Mouse (Mus musculus) mature B cell (primary cell): Measurements from ENCODE around the gene Gstm6.
"Not testable (repeated sequence)": the region's sequence is repeated elsewhere in the genome, so short reads cannot be mapped to it uniquely, and the experiment has no call there.

Experiments
- in situ Hi-C: fragments of 300-500 bp; cut with MboI; formaldehyde crosslinking; loops from 2 replicates; pipeline ENCODE4 v1.14.3; 2019

Gene Gstm6

DNA sequence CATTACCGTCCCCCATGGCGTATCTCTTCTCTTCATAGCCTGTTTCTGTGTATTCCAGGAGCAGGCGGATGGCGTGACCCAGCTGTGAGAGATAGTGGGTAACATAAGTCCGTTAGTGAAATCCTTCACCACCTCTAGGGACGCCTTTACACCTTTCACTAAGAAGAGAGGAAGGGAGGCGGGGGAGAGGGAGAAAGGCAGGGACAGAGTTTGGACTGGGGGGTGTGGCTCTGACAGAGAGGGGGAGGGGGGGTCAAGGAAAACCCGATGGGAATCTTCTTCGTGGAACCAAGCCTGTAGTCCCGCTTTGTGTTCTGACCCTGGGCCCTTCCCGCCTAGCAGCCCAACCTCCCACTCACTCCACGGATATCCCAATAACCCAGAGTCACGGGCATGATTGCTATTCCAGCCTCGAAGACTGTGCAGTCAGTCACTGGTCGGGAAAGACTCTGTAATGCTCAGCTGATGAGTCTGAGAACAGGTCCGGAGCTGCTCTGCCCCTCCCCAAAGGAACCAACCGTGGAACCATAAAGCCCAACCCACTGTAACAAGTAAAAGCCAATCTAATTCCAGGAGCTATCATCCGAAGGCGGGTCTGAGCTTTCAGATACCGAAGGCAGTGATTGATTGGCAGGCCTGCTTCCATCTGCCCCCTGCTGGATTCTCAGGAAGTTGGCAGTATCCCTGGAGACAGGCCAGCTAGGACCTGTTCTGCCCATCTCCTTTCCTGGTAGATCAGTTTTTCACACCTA, at the start of gene Gstm6:
Gene Gstm6 (minus strand): TSS at position 511 of the 752 bp plus-strand sequence.
- in situ Hi-C loops: no loop called here

DNA sequence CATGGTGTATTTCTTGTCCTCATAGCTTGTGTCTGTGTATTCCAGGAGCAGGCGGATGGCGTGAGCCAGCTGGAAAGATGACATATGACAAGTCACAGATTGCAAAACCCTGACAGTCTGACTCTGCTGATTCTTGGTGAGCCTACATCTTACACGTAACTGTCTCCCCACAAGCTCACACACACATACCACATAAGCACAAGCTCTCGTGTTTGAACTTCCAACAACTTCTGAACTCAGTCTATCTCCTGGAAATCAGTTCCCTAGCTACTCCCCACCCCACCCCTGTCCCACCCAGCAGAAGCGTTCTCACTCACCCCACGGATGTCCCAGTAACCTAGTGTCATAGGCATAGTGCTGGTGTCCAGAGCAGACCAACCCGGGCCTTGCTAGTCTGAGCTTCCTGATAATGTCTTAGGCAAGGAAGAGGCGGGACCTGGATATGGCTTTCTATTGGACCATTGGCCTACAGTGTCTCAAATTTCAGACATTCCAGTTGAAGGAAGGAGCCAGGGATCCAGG, 42.6 kb upstream of the Gstm6 start, which contains the start of gene Gstm2:
Gene Gstm2 (minus strand): TSS at position 413 of the 522 bp plus-strand sequence.
- in situ Hi-C loops: no loop called here

DNA sequence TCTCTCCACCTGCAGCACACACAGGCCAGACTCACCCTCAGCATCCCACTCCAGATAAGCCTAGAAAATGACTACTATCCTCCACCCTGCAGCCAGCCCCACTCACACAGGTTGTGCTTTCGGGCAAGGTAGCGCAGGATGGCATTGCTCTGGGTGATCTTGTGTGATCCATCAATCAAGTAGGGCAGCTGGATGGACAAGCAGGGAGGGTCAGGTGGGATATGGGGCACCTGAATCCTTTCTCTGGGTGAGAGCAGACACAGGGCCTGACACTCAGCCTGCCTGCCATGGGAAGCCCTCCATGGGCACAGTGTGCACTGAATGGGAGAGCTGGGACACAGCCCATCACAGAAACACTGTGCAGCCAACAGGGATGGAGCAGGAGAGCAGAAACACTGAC, 41.6 kb upstream of the Gstm6 start:
- in situ Hi-C loops: not testable (repeated sequence)

DNA sequence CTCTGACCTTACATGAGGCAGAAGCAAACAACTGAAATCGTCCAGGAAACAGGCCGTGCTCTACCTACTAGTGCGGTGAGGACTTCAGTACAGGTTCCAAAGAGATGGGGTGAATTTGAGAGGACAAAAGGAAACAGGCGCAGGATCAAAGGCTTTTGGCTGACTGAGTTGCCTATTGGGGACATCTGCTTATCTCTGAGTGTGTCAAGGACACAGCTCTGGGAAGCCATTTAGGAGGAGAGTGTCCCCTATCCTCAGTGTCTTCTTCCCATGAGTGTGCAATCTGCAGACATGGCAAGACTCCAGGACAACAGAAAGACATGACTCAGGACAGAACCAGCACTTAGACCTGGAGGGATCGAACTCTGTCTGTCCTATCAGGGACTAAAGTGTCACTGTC, 40.9 kb upstream of the Gstm6 start:
- in situ Hi-C loops: no loop called here

DNA sequence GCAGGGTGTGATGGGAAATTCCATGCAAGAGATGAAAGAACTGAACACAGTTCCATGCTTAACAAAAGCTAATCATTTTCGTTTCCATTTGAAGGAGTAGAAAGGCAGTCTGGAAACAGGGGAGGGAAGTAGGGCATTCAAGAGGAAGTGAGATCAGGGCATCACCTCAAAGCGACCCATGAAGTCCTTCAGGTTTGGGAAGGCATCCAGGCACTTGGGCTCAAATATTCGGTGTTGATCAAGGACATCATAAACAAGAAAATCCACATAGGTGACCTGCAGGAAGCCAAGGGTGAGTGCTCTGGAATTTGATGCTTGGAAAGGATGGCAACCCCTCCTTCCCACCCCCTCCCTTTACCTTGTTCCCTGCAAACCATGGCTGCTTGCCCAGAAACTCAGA, 40.2 kb upstream of the Gstm6 start:
- in situ Hi-C loops: no loop called here

DNA sequence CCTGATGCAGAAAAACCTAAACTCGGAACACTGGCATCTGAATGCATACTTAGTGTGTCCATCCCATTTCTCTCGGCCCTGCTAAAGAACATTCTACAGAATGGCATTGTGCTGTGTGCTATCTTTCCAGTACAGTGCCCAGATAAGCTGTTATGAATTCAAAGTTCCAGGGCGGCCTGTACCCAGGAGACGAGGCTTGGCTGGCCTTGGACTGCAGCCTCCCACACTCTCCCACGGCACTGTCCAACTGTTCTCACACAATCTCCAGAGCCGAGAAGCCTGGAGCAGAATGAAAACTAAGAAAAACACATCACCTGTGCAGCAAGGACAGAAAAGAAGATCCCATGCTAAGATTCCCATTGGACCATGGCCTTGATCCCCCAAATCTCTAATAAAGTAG, 39.2 kb upstream of the Gstm6 start:
- in situ Hi-C loops: no loop called here

DNA sequence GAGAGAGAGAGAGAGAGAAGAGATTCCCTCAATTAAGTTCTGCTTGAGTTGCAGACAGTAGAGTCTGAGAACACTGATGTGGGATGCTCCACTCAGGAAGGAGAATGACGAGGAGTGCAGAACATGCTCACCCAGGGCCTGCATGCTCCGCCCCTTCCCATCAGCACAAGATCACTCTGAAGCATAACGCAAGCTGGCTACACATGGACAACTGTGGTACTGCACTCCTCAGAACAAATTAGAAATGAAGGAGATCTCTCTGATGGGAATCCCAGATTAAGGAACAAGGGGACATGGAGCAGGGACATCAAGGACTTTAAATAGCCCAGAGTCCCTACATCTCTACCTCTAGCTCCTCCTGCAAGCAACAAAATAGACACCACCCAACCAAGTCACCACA, 37.7 kb upstream of the Gstm6 start:
- in situ Hi-C loops: no loop called here

DNA sequence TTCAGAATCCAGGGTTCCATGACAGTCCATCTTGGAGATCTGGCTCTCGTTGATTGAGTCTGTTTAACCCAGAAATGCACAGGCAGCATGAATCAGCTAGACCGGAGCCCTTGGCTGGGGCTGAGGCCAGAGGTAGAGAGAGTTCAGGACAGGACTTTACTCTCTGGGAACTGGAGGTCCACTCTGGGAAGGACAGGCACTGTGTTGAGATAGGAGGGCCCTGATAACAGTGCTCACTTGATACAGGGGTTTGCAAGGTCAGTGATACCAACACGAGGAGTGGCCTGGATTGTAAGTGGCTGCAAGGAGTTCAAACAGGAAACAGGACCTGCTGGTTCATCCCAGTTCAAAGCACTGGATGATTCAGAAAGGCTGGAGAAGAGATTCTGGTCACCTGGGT, 34.1 kb upstream of the Gstm6 start:
- in situ Hi-C loops: no loop called here

DNA sequence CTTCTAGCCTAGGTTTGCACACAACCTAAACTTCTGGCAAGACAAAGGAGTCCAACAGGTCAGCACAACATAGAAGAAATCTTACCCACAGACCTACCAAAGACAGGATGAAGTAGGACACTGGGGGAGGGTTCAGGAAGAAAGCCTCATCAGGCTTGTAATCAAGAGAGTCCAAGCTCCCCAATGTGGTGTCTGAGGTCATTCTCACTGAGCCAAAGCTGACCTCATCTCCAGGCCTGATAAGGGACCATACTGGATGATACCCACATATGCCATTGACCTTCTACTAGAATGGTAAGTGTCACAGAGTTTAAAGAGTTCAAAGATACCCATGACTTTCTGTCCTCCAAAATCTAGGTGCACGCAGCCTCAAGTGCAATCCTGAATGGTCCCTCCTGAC, 30.7 kb upstream of the Gstm6 start:
- in situ Hi-C loops: no loop called here

DNA sequence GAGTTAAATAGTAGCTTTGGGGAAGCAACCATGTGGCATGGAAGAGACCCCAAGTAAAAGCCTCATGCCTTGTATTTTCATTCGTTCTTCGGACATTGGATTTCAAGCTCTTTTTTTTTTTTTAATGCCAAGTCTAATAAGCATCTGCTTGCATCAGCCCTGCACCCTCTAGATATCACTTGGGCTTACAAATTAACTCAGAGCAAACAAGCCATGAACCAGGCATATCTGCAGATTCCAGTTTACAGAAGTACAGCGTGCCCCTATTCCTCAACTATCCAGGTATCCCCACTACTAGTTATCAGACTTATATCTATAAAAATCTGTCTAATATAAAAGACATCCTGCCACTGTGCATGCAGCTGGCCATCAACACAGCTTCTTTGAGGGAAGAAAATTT, 28.5 kb upstream of the Gstm6 start:
- in situ Hi-C loops: no loop called here

DNA sequence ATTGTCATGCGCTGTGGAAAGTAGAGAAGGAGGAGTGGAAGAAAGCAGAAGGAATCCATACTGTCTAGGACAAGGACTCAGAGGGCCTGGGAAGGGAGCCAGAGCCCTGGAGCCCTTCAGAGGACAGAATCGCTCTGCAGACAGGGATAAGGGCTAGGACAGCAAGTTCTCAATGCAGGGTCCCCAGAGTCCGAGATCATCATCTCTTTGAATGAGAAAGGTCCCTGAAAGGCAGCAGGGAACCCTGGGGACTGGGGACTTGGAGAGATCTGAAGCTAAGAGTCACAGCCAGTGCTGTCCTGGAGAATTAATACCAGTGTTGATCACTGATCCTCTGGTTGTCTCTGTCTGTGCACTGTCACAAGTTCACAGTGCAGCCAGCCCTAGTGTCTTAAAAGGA, 27.6 kb upstream of the Gstm6 start:
- in situ Hi-C loops: not testable (repeated sequence)

DNA sequence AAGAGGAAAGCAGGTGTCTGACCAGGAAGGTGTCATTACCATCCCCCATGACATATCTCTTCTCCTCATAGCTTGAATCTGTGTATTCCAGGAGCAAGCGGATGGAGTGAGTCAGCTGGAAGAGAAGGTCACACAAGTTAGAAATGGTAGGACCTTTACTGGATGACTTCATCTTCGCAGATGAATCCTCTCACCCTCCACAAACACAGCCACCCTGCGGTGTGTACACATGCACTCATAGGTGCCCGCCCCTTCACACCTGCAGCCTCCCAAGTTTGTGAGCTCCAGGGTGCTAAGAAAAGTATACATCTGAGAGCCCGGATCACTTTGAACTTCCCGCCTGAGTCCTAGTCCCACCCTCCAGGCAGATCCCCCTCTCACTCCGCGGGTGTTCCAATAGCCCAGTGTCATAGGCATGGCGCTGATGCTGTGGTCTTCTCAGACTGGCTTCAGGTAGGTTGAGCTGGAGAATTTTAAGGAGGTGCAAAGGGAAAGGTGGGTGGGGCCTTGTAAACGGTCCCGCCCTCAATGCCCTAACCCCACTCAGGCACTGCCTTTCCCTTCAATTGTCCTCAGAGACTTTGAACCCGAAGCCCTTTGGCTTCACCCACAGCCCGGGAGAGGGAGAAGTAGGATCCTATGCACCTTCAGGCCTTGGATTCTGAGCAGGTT, 25.3 kb upstream of the Gstm6 start, which contains the start of gene Gstm3:
Gene Gstm3 (minus strand): TSS at position 560 of the 672 bp plus-strand sequence.
- in situ Hi-C loops: no loop called here

DNA sequence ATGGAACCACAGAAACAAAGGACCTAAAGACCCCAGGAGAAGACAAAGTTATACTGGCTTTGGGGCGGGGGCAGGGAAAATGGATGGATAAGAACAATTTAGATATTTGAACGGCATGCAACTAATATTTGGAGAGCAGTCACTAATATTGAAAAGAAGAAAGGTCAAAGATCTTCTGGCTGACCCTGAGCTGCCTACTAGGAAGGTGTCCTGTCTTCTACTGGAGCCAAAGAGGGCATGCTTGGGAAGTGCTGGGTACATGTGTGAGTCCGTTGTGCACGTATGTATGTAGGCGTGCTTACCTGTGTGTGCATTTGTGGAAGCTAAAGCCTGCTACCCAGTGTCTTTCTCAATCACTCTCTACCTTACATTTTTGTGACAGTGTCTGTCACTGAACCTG, 23.1 kb upstream of the Gstm6 start:
- in situ Hi-C loops: no loop called here

DNA sequence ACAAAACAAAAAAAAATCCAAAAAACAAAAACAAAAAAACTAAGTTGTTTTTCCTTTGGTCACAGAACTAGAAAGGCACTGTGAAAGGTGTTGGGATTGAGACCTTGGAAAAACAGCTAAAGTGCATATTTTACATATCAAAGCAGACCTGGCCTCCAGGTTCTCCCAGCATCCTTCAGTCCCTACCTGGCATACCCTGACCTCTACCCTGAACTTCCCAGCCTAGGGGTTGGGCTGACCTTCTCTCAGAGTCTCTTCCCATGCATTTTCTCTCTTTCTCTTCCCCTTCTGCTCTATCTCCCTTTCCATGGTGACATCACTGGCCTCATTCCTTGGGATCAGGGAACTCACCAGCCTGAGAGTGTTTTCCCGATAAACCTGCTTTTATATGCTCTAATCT, 22.0 kb upstream of the Gstm6 start:
- in situ Hi-C loops: no loop called here

DNA sequence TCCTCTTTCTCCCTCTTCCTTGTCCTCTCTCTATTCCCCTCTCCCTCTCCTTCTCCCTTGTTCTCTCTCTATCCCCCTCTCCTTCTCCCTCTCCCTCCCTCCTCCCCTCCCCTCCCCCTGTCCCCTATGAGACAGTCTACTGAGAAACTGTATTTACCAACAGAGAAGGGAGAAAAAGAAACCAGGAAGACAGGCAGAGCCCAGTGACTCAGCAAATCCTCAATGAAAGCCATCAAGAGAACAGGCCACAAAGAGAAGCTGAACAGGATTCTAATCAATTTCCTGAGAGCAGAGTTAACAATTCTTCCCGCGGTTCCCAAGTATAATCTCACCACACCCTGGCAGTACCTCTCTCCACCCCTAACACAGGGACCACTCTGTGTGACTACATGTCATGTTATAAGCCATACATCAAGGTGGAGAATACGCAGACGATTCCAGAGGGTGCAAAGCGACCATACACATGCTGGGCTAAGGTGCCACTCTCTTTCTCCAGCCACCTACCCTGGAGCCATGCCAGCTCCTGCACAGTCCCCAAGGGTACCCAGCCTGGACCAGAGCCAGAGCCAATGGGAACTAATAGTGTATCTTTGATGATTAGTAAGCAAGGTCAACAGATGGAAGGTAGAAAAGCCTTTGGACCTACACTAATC, 21.2 kb upstream of the Gstm6 start:
- in situ Hi-C loops: no loop called here

DNA sequence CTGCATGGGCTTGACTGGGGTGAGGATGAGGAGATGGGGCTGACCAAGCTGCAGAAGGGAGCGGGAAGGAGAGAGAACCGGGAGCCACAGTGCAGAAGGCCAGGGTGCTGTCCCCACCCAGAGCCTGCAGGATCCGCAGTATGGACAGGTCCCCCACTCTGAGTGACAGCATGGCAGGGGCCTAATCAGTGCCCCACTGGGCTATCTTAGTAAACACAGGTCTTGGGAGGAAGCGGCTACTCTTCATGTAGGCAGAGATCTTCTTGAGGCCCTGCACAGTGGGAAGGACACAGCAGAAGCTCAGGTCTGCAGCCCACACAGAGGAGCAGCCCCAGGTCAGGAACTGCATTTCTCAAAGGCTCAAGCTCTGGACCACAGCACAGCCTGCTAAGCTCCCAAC, 20.5 kb upstream of the Gstm6 start:
- in situ Hi-C loops: no loop called here

DNA sequence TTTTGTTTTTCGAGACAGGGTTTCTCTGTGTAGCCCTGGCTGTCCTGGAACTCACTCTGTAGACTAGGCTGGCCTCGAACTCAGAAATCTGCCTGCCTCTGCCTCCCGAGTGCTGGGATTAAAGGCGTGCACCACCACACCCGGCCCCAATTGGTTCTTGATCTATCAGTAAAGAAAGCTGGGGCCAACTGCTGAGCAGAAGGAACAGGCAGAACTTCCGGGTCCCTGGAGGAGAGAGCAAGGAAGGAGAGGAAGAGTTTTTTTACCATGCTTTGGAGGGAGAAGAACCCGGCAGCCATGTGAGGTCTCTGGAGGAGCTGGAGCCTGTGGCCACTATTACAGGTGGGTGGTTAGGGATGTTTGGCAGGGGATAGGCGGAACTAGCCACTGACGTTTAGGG, 11.7 kb upstream of the Gstm6 start:
- in situ Hi-C loops: not testable (repeated sequence)

DNA sequence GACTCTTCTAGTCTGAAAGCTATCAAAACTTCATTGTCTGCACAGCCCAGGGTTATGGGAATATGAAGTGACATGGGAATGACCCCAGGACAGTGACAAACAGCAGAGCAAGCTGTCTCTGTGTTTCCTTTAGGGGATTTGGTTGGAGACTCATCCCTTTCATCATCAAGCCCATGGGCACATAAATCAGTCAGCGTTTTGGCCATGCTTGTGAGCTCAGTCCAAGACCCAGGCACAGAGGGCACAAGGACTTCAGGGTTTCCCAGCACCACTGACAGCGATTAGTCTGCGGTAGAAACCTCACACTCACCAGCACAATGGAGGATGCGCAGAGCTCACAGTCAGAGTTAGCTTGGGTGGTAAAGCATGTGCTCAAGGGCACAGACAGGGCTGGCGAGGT, 10.4 kb upstream of the Gstm6 start:
- in situ Hi-C loops: no loop called here

DNA sequence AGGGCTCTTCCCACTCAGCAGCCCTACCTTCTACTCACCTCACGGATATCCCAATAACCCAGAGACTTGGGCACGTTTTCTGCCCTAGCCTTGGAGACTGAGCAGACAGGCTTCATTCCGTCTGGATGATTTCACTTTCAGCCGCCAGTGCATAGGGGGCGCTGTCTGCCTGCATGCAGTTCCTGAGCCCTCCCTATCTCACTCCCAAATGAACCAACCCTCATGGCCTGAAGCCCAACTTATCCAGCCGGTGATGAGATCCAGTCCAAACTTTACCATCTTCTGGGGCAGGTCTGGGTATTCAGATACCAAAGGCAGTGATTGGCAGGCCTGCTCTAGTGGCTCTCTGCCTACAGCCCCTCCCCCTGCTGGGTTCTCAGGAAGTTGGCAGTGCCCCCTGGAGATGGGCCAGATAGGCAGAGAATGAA, 9.8 kb upstream of the Gstm6 start:
- in situ Hi-C loops: no loop called here

DNA sequence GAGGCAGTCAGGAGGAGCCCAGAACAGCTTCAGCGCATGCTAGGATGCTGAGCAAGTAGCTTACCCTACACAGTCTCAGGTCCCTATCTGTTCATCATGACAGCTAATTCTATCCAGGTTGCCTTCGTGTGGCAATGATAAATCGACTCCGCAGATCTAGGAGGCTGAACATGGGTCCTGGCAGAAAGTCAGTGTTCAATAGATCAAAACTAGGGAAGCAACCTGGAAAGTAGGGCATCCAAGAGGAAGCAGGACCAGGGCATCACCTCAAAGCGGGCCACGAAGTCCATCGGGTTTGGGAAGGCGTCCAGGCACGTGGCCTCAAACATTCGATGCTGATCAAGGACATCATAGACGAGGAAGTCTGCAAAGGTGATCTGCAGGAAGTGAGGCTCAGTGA, 7.0 kb upstream of the Gstm6 start:
- in situ Hi-C loops: no loop called here

DNA sequence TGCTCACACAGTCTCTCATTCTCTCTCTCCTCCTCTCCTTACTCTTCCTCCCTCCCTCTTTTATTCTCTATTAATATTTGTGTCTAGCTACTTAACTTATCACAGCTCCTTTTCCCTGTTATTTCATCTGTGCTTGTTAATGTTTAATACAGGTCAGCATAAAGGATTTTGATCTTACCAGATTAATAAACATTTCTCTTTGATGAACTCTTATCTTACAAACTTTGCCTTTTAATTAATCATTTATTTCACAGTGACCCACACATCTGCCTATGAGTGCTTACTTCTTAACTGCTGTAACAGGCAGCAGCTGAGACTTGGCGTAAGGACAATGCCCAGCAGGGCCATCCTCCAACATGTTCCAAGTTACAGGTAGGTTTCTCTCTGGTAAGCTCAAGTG, 5.9 kb upstream of the Gstm6 start:
- in situ Hi-C loops: not testable (repeated sequence)

DNA sequence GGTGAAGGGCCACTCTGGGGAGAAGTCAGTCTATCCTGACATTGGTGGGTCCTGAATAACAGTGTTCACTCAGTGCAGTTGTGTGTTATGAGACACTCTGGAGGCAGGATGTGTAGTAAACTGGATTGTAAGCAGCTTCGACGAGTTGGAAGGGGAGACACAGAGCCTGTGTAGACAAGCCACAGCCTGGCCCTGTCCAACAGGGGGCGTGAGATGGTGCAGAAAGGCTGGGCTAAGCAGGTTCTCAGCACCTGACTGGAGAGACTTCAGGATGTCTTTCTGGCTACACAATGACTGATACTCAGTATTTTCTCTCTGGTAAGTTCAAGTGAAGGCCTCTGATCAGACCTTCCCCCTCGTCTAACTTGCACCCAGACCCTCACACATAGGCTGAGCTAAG, 2.2 kb upstream of the Gstm6 start:
- in situ Hi-C loops: no loop called here

DNA sequence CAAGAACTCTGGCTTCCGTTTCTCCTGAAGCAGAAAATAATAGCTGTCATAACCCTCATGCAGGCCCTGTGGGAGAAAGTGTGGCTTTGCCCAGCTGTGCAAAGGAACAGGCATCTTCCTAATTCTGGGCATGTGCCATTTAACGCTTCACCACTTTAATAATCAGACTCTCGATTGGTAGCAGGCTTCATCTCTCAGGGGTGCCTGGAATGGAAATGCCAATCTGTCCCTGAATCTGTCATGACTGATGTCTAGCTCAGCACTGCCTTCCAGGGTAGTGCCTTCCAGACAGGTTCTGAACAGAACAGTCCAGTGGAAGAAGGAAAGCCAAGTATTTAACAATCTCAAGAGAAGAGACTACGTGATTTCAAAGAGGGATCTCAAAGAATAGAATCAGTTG, 2.3 kb downstream of the Gstm6 start:
- in situ Hi-C loops: no loop called here
